Mouse (Mus musculus): ENCODE results near the gene Fcrla.

GRCm38 (mm10) chr1:170907111-170907455 is 20.3 kb downstream of the Fcrla start:
- TF ChIP-seq CHD2 (IDR thresholded peaks at IDR 0.05; ENCODE audit: low read depth, low read length) (no peak), MAFK (IDR thresholded peaks at IDR 0.05; ENCODE audit: insufficient read depth, low read depth, low read length) (no peak), ZNF384 (IDR thresholded peaks at IDR 0.05; ENCODE audit: low read depth, low read length) (no peak)

Measured in ES-E14 (cell line).